Mouse (Mus musculus) kidney, postnatal 0 days (tissue): ENCODE results near the gene Leng9. TPM values are rescaled to one million over a fixed set of nuclear protein-coding genes. Genes with fewer than 3 reads are reported as not detected.

Source experiments
- ATAC-seq: fragments of 200-750 bp; cut with Nextera tagmentation; replicated peaks from 2 replicates; pipeline ENCODE4 v1.8.0; 2017; ENCODE audit warnings: low read depth, moderate number of reproducible peaks, moderate TSS enrichment, moderate library complexity; ENCODE audit not compliant: low FRiP score
- DNase-seq: peaks from one replicate; pipeline ENCODE4 v3.0.0-alpha.2; 2016; ENCODE audit warnings: low spot score
- H3K27ac ChIP-seq: fragments of 300-500 bp; sonication (generic); 2 replicates; pipeline ENCODE4 v1.5.1; 2014; ENCODE audit warnings: mild to moderate bottlenecking
- H3K27me3 ChIP-seq: fragments of 300-500 bp; sonication (generic); 2 replicates; pipeline ENCODE4 v1.6.1; 2014; ENCODE audit warnings: low read length, mixed read lengths; ENCODE audit not compliant: insufficient read depth
- H3K36me3 ChIP-seq: fragments of 300-500 bp; sonication (generic); 2 replicates; pipeline ENCODE4 v1.6.1; 2014; ENCODE audit warnings: low read length, mixed read lengths; ENCODE audit not compliant: insufficient read depth
- H3K4me1 ChIP-seq: fragments of 300-500 bp; sonication (generic); replicated peaks from 2 replicates; pipeline ENCODE4 v1.6.1; 2014; ENCODE audit warnings: antibody characterized with exemption, low read length, mixed read lengths; ENCODE audit not compliant: insufficient read depth
- H3K4me2 ChIP-seq: fragments of 300-500 bp; sonication (generic); 2 replicates; pipeline ENCODE4 v1.6.1; 2014; ENCODE audit warnings: mild to moderate bottlenecking, low read length, moderate library complexity, mixed read lengths
- H3K4me3 ChIP-seq: fragments of 300-500 bp; sonication (generic); replicated peaks from 2 replicates; pipeline ENCODE4 v1.5.1; 2014; ENCODE audit warnings: low read depth, low read length
- H3K9ac ChIP-seq: fragments of 300-500 bp; sonication (generic); 2 replicates; pipeline ENCODE4 v1.6.1; 2014; ENCODE audit warnings: low read depth, low read length
- H3K9me3 ChIP-seq: fragments of 300-500 bp; sonication (generic); replicated peaks from 2 replicates; pipeline ENCODE4 v1.6.1; 2016; ENCODE audit warnings: low read length, inconsistent platforms, mixed read lengths
- CTCF ChIP-seq: IDR thresholded peaks from 2 replicates; pipeline ENCODE4 v1.5.1; 2016; ENCODE audit warnings: antibody characterized with exemption, low read depth, mild to moderate bottlenecking, moderate library complexity
- WGBS: fragments of 180-500 bp; shearing (Covaris S2); extraction: QIAGEN DNeasy Blood & Tissue Kit; methylation state at CpG from one replicate; pipeline ENCODE4 v1.1.7; 2014; 5-methylcytosine and 5-hydroxymethylcytosine counted together
- polyA plus RNA-seq: library from polyadenylated mRNA; unstranded; fragments of >200 nt; fragmentation: Nextera tagmentation; extraction: Ambion mirVana; gene quantifications from 2 replicates; pipeline ENCODE4 v1.2.1, GENCODE M21; 2015

Gene Leng9
- polyA plus RNA-seq, 1 experiment from 2014 or later: 4.1 TPM

DNA sequence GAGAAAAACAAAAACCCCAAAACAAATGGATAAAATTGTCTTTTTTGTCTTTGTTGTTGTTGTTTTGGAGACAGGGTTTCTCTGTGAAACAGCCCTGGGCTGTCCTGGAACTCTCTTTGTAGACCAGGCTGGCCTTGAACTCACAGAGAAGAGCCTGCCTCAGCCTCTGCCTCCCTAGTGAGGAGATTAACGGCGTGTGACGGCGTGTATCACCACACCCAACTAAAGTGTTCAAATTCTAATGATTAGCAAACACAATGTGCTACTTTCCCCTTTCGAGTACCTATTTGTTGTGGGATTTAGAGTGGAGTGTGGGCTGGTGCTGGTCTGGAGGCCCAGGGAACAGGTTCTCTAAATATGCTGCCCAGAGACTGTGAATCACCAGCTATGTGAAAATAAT lies 15.3 kb downstream of the Leng9 start:
- ATAC-seq (no peak), DNase-seq (no peak)
- TF ChIP-seq CTCF: no peak
- Histone ChIP-seq H3K27me3 (no peaks in the 10 kb centered on the region), H3K4me1 (peaks cover 8% of the 10 kb centered on the region), H3K4me2 (no peak overlapping the region), H3K27ac (no peak overlapping the region), H3K4me3 (no peak overlapping the region), H3K36me3 (peaks cover 12% of the 10 kb centered on the region), H3K9me3 (no peaks in the 10 kb centered on the region), H3K9ac (no peak overlapping the region)
- WGBS: 79% methylated on average over 5 of the region's 5 CpGs

DNA sequence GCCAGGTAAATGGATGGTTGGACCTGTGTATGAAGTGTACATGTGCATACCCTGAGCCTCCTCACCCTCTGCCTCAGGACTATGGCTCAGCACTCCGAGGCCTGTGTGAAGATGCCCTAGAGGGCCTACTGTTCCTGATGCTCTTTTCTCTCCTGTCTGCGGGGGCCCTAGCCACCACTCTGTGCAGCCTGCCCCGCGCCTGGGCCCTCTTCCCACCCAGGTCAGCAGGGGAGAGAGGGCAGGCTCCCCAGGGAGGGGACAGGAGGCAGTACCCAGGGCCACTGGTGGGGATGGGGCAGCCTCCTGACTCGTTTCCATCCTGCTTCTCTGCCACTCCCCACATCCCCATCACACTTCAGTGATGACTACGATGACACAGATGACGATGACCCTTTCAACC lies 17.2 kb downstream of the Leng9 start:
- ATAC-seq: no peak
- Histone ChIP-seq H3K27ac (no peak overlapping the region), H3K27me3 (no peaks in the 10 kb centered on the region), H3K36me3 (no peaks in the 10 kb centered on the region), H3K4me1 (peaks cover 4% of the 10 kb centered on the region), H3K4me3 (no peak overlapping the region), H3K9me3 (no peaks in the 10 kb centered on the region), H3K9ac (no peak overlapping the region), H3K4me2 (no peak overlapping the region)
- 77% methylated on average over 7 of the region's 7 CpGs for WGBS
- no peak for TF ChIP-seq CTCF
- no peak for DNase-seq

GRCm38 (mm10) chr7:4132581-4132980 lies 17.6 kb downstream of the Leng9 start:
- H3K27ac ChIP-seq: no peak overlapping the region
- no peak for ATAC-seq

GRCm38 (mm10) chr7:4131964-4132363 lies 18.2 kb downstream of the Leng9 start:
- H3K4me1 ChIP-seq: no peaks in the 10 kb centered on the region
- no peaks in the 10 kb centered on the region for H3K27me3 ChIP-seq
- no peak overlapping the region for H3K4me2 ChIP-seq
- ATAC-seq (no peak), DNase-seq (no peak)
- WGBS: 89% methylated on average over 8 of the region's 8 CpGs
- no peak overlapping the region for H3K4me3 ChIP-seq
- H3K36me3 ChIP-seq: no peaks in the 10 kb centered on the region
- no peak overlapping the region for H3K27ac ChIP-seq
- H3K9me3 ChIP-seq: no peaks in the 10 kb centered on the region
- H3K9ac ChIP-seq: no peak overlapping the region
- no peak for TF ChIP-seq CTCF

More at GRCm38 (mm10) chr7:4132581-4132980, 17.6 kb downstream of the Leng9 start:
- 90% methylated on average over 3 of the region's 3 CpGs for WGBS
- H3K9ac ChIP-seq: no peak overlapping the region
- H3K9me3 ChIP-seq: no peaks in the 10 kb centered on the region
- no peaks in the 10 kb centered on the region for H3K36me3 ChIP-seq
- no peak for DNase-seq
- H3K4me2 ChIP-seq: no peak overlapping the region
- H3K27me3 ChIP-seq: no peaks in the 10 kb centered on the region
- TF ChIP-seq CTCF: no peak
- H3K4me1 ChIP-seq: peaks cover under 1% of the 10 kb centered on the region
- H3K4me3 ChIP-seq: no peak overlapping the region

- H3K9ac ChIP-seq: no peak overlapping the region
- ATAC-seq (peak; percentile 56; the same call in 1 of the 2 replicates), DNase-seq (peak; percentile 91)
- peak; percentile 92 for TF ChIP-seq CTCF
- no peak overlapping the region for H3K27ac ChIP-seq
- no peaks in the 10 kb centered on the region for H3K4me1 ChIP-seq
- H3K9me3 ChIP-seq: no peaks in the 10 kb centered on the region
- H3K36me3 ChIP-seq: no peaks in the 10 kb centered on the region
- no peak overlapping the region for H3K4me2 ChIP-seq
- WGBS: 35% methylated on average over 13 of the region's 13 CpGs
- no peak overlapping the region for H3K4me3 ChIP-seq
- H3K27me3 ChIP-seq: no peaks in the 10 kb centered on the region
Measured at GRCm38 (mm10) chr7:4130686-4131452, 19.3 kb downstream of the Leng9 start.

DNA sequence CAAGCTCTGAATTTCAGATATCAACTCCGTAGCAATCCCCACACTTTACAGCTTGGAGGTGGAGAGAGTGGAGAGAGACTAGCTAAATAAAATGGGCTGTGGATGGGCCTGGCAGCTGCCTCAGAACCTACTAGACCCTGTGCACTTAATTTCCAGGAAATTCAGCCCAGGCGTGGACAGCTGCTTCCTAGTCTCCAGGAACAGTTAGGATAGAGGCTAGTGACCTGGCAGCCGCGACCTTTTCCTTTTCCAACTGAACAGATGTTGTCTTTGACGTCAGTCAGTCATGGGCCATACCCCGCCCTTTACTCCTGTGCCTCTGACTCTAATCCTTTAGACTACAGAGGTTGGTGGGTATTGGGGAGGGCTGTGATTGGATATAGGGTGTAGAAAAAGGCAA lies 21.3 kb downstream of the Leng9 start:
- no peak for TF ChIP-seq CTCF
- no peaks in the 10 kb centered on the region for H3K27me3 ChIP-seq
- H3K9ac ChIP-seq: 0 out of 2 replicates have a peak overlapping the region, but pooled peaks have one; percentile 18
- H3K4me3 ChIP-seq: no peak overlapping the region
- DNase-seq (no peak), ATAC-seq (no peak)
- H3K9me3 ChIP-seq: no peaks in the 10 kb centered on the region
- WGBS: 56% methylated on average over 6 of the region's 6 CpGs
- no peaks in the 10 kb centered on the region for H3K36me3 ChIP-seq
- no peak overlapping the region for H3K4me2 ChIP-seq
- no peak overlapping the region for H3K27ac ChIP-seq
- H3K4me1 ChIP-seq: no peaks in the 10 kb centered on the region
